Mouse (Mus musculus) liver, embryonic 14.5 days (tissue): ENCODE measurements around the gene Akap14. TPM values are rescaled to one million over a fixed set of nuclear protein-coding genes. Genes with fewer than 3 reads are reported as not detected.
A peak's percentile ranks its signal among the peaks of the same experiment; 100 is the strongest.
"Not testable (repeated sequence)": the region's sequence is repeated elsewhere in the genome, so short reads cannot be mapped to it uniquely, and the experiment has no call there.

ENCODE experiments used
- ATAC-seq: fragments of 200-750 bp; cut with Nextera tagmentation; 2 replicates; pipeline ENCODE4 v1.8.0; 2017; ENCODE audit warnings: moderate number of reproducible peaks, mild to moderate bottlenecking, moderate library complexity; ENCODE audit not compliant: insufficient read depth
- DNase-seq, 3 experiments: peaks; one replicate each; pipeline ENCODE4 v3.0.0-alpha.2; 2012 to 2013; ENCODE audit warnings: low read depth in 3 of 3, low spot score in 3 of 3
- H3K27ac ChIP-seq: fragments of 300-500 bp; sonication (generic); 2 replicates; pipeline ENCODE4 v1.5.1; 2014; ENCODE audit warnings: moderate library complexity, mild to moderate bottlenecking, control low read depth, inconsistent platforms
- H3K27me3 ChIP-seq: fragments of 300-500 bp; sonication (generic); 2 replicates; pipeline ENCODE4 v1.6.1; 2014; ENCODE audit warnings: mild to moderate bottlenecking, low read length, moderate library complexity; ENCODE audit not compliant: control insufficient read depth, insufficient read depth
- H3K36me3 ChIP-seq: fragments of 300-500 bp; sonication (generic); replicated peaks from 2 replicates; pipeline ENCODE4 v1.6.1; 2014; ENCODE audit warnings: low read depth; ENCODE audit not compliant: control insufficient read depth, insufficient read depth
- H3K4me1 ChIP-seq, 2 experiments: fragments of 200-500 bp in 1 of 2; fragments of 300-500 bp in 1 of 2; sonication (generic) in 1 of 2; replicated peaks; 2 replicates each; pipeline ENCODE4 v1.6.1; 2012 to 2014; ENCODE audit warnings: antibody characterized with exemption in 1 of 2, inconsistent platforms in 1 of 2, low read length in 1 of 2; ENCODE audit not compliant: control insufficient read depth in 2 of 2, insufficient read depth in 2 of 2
- H3K4me2 ChIP-seq: fragments of 300-500 bp; sonication (generic); 2 replicates; pipeline ENCODE4 v1.6.1; 2014; ENCODE audit warnings: low read depth, mild to moderate bottlenecking, control low read depth, moderate library complexity
- H3K4me3 ChIP-seq, 2 experiments: fragments of 200-500 bp in 1 of 2; fragments of 300-500 bp in 1 of 2; sonication (generic) in 1 of 2; 2 replicates each; pipeline ENCODE4 v1.5.1; 2012 to 2014; ENCODE audit warnings: low read depth in 2 of 2, low read length in 2 of 2, mild to moderate bottlenecking in 2 of 2, control low read depth in 1 of 2, inconsistent platforms in 1 of 2, moderate library complexity in 1 of 2; ENCODE audit not compliant: insufficient read depth in 1 of 2
- H3K9ac ChIP-seq: fragments of 300-500 bp; sonication (generic); replicated peaks from 2 replicates; pipeline ENCODE4 v1.6.1; 2014; ENCODE audit warnings: mild to moderate bottlenecking, control low read depth, moderate library complexity
- H3K9me3 ChIP-seq: fragments of 300-500 bp; sonication (generic); 2 replicates; pipeline ENCODE4 v1.6.1; 2016; ENCODE audit warnings: low read length, mixed read lengths; ENCODE audit not compliant: control insufficient read depth
- CTCF ChIP-seq: IDR thresholded peaks from 2 replicates; pipeline ENCODE4 v1.5.1; 2016; ENCODE audit warnings: antibody characterized with exemption, low read depth, control low read depth
- EP300 ChIP-seq: IDR thresholded peaks from 2 replicates; pipeline ENCODE4 v1.6.1; 2016; ENCODE audit warnings: antibody characterized with exemption, low read depth
- WGBS: fragments of 180-500 bp; shearing (Covaris S2); extraction: QIAGEN DNeasy Blood & Tissue Kit; methylation state at CpG from one replicate; pipeline ENCODE4 v1.1.7; 2014; ENCODE audit not compliant: insufficient replicate concordance; 5-methylcytosine and 5-hydroxymethylcytosine counted together
- polyA plus RNA-seq, 2 experiments: library from polyadenylated mRNA; depleted of rRNA in 1 of 2; stranded (reverse) in 1 of 2; unstranded in 1 of 2; fragments of >200 nt; fragmentation: Nextera tagmentation in 1 of 2; extraction: Ambion mirVana in 1 of 2; gene quantifications; 2 replicates each; pipeline versions ENCODE4 v1.2.1 to v1.2.3; 2012 to 2014

Akap14 gene
- polyA plus RNA-seq, 2 experiments = 0.13 TPM; not detected in 1

DNA sequence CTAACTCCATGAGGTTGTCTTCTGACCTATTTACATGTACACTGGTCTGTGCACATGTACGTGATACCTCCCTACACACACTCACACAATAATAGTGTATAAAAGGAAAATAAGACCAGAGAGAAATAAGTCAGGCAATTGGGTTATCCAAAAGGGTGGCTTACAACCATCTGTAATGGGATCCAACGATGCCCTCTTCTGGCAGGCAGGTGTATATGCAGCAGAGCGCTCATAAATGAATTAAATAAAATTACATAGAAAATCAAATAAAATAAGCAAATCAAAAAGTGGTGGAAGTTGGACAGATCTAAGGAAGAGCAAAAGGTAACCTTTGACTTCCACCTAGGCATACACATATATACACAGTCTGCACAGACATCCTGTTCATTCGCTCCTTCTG is 10.8 kb downstream of the Akap14 start:
- H3K4me2 ChIP-seq = no peak overlapping the region
- no peak for ATAC-seq
- H3K4me3 ChIP-seq = no peak overlapping the region
- WGBS = 46% methylated on average over 4 of the region's 4 CpGs
- no peak overlapping the region for H3K27ac ChIP-seq
- no peaks in the 10 kb centered on the region for H3K4me1 ChIP-seq
- no peak overlapping the region for H3K9ac ChIP-seq
- no peaks in the 10 kb centered on the region for H3K36me3 ChIP-seq
- no peaks in the 10 kb centered on the region for H3K9me3 ChIP-seq
- TF ChIP-seq CTCF (peak; percentile 51), EP300 (no peak)
- no peaks in the 10 kb centered on the region for H3K27me3 ChIP-seq
- DNase-seq = no peak

DNA sequence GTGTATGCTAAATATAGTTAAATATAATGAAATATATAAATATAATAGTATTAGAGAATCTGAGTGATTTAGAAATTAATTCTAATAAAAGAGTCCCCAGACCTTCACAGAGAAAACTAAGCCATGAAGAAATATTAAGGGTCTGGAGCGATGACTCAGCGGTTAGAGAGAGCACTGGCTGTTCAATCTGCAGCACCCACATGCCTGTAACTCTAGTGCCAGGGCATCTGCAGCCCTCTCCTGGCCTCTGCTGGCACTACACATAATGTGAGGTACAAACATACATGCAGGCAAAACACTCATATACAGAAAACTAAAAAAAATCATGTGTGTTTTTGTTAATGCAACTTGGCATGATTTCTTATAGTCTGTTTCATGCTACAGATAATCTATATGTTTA is 23.7 kb downstream of the Akap14 start:
- Histone ChIP-seq H3K4me3 (no peak overlapping the region), H3K27ac (no peak overlapping the region), H3K4me2 (no peak overlapping the region), H3K36me3 (peaks cover 3% of the 10 kb centered on the region), H3K4me1 (no peaks in the 10 kb centered on the region), H3K9ac (no peak overlapping the region), H3K27me3 (no peaks in the 10 kb centered on the region), H3K9me3 (no peaks in the 10 kb centered on the region)
- ATAC-seq (no peak), DNase-seq (peak; percentile 17 to 26 (median 25))
- TF ChIP-seq CTCF (peak; percentile 47), EP300 (no peak)
- 87% methylated on average over 2 of the region's 2 CpGs for WGBS

DNA sequence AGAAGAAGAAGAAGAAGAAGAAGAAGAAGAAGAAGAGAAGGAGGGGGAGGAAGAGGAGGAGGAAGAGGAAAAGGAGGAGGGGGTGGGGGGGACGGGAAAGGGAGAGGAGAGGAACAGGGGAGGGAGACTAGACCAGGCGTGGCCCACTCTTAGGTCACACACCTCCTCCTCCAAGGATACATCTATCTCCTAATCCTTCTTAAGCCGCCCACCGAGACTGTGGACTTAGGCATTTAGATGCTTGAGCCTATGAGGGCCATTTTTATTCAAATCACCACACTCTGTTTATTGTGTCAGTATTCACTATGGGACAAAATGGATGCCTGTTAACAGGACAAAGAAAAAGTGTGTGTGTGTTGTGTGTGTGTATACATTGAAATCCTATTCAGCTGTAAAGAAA is 24.1 kb downstream of the Akap14 start:
- ATAC-seq, H3K4me2 ChIP-seq: not testable (repeated sequence)

DNA sequence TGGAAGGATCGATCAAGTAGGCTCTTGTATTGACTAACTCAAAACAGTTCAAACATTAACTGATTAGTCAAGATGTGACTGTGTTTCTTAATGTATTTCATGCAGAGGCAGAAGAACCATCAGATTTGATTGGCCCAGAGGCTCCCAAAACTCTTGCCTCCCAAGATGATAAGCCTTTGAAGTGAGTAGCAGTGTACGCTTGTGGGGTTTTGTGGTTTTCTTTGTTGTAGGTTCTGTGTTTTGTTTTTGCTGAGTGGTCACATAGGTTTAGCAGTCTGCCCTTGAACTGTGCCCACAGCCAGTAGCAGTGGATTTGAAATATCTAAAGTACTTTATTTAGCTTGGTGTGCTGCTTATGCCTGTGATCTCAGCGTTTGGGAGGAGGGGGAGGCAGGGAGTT is 26.9 kb downstream of the Akap14 start:
- Histone ChIP-seq H3K4me3 (no peak overlapping the region), H3K4me1 (no peaks in the 10 kb centered on the region), H3K27ac (no peak overlapping the region), H3K4me2 (no peak overlapping the region), H3K9ac (no peak overlapping the region), H3K9me3 (no peaks in the 10 kb centered on the region), H3K36me3 (no peaks in the 10 kb centered on the region; the same call in 1 of the 2 replicates), H3K27me3 (no peaks in the 10 kb centered on the region)
- WGBS = 58% methylated on average over 3 of the region's 3 CpGs
- DNase-seq = no peak
- no peak for ATAC-seq
- no peak for TF ChIP-seq CTCF
- TF ChIP-seq EP300 = no peak

More for the DNA sequence above, 24.1 kb downstream of the Akap14 start:
- WGBS = 60% methylated on average over 1 of the region's 4 CpGs
- H3K27ac ChIP-seq, H3K9me3 ChIP-seq, H3K27me3 ChIP-seq, H3K36me3 ChIP-seq, H3K9ac ChIP-seq, DNase-seq, H3K4me3 ChIP-seq, H3K4me1 ChIP-seq: not testable (repeated sequence)

DNA sequence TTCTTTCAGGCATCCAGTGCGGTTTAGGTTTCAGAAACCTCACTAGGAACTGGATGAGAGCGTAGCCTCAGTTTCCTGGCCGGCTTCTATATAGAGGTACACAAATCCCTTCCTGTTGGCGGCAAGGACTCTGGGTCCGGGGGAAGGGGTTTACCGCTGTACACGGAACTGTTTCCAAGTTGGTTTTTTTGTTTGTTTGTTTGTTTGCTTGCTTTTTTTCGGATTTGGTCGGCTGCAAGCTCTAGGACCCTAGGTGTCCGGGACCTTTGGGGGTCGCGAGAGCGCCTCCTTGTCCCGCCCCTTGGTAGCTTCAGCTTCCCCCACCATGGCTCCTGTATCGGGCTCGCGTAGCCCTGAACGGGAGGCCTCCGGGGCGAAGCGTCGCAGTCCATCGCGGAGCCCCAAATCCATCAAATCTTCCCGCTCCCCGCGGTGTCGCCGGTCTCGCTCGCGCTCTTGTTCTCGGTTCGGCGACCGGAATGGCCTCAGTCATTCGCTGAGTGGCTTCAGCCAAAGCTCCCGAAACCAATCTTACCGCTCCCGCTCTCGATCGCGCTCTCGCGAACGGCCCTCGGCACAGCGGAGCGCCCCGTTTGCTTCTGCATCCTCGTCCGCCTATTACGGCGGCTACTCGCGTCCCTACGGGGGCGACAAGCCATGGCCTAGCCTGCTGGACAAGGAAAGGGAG is 41.8 kb downstream of the Akap14 start, which contains the start of gene Nkap:
Gene Nkap (plus strand): TSS at position 125 of the 688 bp plus-strand sequence.
- peak within 1 kb of the TSS; percentile 87 for H3K9ac ChIP-seq
- peak within 1 kb of the TSS; percentile 24 for H3K27ac ChIP-seq
- peak within 1 kb of the TSS; percentile 73 to 92 for H3K4me3 ChIP-seq
- peaks cover 0 to 3% of the 10 kb centered on the region in 2 experiments; a peak in 2 of 4 replicates for H3K4me1 ChIP-seq
- no peaks in the 10 kb centered on the region for H3K27me3 ChIP-seq
- ATAC-seq (peak; percentile 92), DNase-seq (peak; percentile 64 to 68 (median 66))
- TF ChIP-seq CTCF (no peak), EP300 (no peak)
- WGBS = 11% methylated on average over 58 of the region's 58 CpGs
- no peaks in the 10 kb centered on the region for H3K9me3 ChIP-seq
- H3K4me2 ChIP-seq = peak within 1 kb of the TSS; percentile 62
- no peaks in the 10 kb centered on the region for H3K36me3 ChIP-seq
